Mouse (Mus musculus) small intestine, adult 2 months (tissue): ENCODE data around the gene Tns4.

Experiments
- CTCF ChIP-seq: fragments of 200-500 bp; IDR thresholded peaks from 2 replicates; pipeline ENCODE4 v1.5.1; 2012; ENCODE audit warnings: low read depth, mild to moderate bottlenecking, control low read depth, inconsistent platforms, low read length, moderate library complexity, mixed read lengths; ENCODE audit not compliant: insufficient replicate concordance, insufficient read length; ENCODE audit errors: extremely low read depth
- POLR2A ChIP-seq: fragments of 200-500 bp; IDR thresholded peaks from 2 replicates; pipeline ENCODE4 v1.6.1; 2012; ENCODE audit warnings: low read depth, mild to moderate bottlenecking, control low read depth, inconsistent platforms, low read length, moderate library complexity

GRCm38 (mm10) chr11:99096417-99096816 lies 7.3 kb upstream of the Tns4 start:
- TF ChIP-seq POLR2A (no peak), CTCF (no peak)
